Mouse (Mus musculus): ENCODE measurements around the gene Arxes1. TPM values are rescaled to one million over a fixed set of nuclear protein-coding genes. Genes with fewer than 3 reads are reported as not detected.
"Not testable (repeated sequence)": the region's sequence is repeated elsewhere in the genome, so short reads cannot be mapped to it uniquely, and the experiment has no call there.

The Arxes1 gene
- total RNA-seq (2014; fragmentation: Nextera tagmentation) (not detected in 2 replicates), total RNA-seq (2017) (not detected in 2 replicates), polyA plus RNA-seq (2012) (not detected in 2 replicates)

DNA sequence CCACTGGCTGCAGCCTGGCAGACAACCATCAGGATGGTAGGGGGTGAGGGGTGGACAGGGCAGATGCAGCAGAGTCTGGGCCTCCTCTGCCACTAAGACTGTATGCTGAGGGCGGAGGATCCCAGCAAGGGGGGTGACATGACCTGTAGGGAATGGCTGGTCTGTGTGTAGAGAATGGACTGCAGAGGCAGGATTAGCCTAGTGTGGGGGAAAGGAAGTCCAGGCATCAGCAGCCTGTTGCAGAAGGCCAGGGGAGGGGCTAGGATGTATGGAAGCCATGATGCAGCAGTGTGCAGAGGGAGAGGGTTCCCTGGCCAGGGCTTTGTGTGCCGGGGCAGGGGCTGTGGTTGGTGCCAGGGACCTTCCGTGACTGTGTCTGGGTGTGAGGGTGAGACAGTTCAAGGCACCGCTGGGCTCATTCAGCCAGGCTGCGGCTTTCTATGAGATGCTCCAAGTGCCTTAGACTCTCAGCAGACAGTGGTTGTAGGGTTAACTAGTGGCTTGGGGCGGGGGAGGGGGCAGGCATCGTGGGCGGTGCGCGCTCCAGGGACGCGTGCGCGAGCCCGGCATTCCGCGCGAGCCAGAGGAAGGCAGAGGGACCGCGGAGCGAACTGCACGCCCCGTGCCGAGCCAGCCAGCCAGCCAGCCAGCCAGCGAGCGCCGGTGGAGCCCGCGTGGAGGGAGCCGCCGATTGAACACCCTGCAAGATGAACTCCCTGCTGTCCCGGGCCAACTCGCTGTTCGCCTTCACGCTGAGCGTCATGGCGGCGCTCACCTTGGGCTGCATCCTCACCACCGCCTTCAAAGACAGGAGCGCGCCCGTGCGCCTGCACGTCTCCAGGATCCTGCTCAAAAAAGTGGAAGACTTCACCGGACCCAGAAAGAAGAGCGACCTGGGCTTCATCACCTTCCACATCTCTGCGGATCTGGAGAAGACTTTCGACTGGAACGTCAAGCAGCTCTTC, at the start of gene Arxes1:
TSS of gene Arxes1 (plus strand) at position 569 of the 965 bp plus-strand sequence.
- H3K36me3 ChIP-seq (replicated peaks); H3K4me1 ChIP-seq (ENCODE audit: insufficient read depth, low read depth, low read length); H3K9me3 ChIP-seq (replicated peaks); H3K27me3 ChIP-seq (ENCODE audit: insufficient read depth, low read length); DNase-seq (ENCODE audit: low spot score); H3K4me3 ChIP-seq (ENCODE audit: low read depth, low read length): not testable (repeated sequence)
- ATAC-seq (ENCODE audit: extremely low read depth, insufficient number of reproducible peaks, low FRiP score, poor library complexity, severe bottlenecking): peak; percentile 34; the same call in 1 of the 2 replicates

DNA sequence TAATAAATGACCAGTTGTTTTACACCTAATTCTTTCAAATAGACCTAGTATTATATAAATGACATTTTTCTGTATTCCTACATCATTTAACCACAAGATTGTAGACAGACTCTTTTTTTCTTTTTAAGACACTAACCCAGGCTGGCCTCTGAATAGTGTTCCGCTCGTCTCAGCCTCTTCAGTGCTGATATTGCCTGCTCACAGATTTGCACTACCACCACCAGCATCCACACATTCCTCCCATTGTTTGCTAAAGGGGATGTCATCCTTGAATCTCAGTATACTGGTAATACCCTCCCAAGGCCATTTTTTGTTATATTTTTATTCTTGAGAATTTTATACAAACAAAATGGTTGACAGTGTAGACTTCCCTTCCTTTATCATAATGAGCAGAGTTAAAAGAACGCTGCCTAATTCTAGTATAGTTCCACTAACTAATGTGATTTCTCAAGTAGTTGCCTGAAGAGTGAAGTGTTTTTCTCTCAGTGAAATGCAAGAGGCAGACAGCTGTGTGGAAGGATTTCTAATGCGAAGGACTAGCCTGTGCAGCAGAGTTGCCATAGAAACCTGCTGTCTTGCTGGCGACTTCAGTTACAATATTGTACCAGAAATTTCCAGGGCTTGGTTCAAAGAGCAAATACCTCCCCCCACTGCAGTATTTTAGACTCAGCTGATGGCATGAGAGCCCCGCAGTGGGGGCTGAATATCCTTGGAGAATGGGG, 48.5 kb upstream of the Arxes1 start:
- DNase-seq (ENCODE audit: low spot score): no peak
- no peaks in the 10 kb centered on the region for H3K4me1 ChIP-seq (ENCODE audit: insufficient read depth, low read depth, low read length)
- no peak overlapping the region for H3K4me3 ChIP-seq (ENCODE audit: low read depth, low read length)
- H3K36me3 ChIP-seq (replicated peaks): no peaks in the 10 kb centered on the region
- H3K9me3 ChIP-seq (replicated peaks): no peaks in the 10 kb centered on the region
- TF ChIP-seq POLR2AphosphoS5 (IDR thresholded peaks at IDR 0.05; ENCODE audit: insufficient replicate concordance, low read depth, low read length): no peak
- TF ChIP-seq GATA2 (IDR thresholded peaks at IDR 0.05; ENCODE audit: borderline replicate concordance, low read depth, low read length): no peak
- no peaks in the 10 kb centered on the region for H3K27me3 ChIP-seq (ENCODE audit: insufficient read depth, low read length)
- no peak for ATAC-seq (ENCODE audit: extremely low read depth, insufficient number of reproducible peaks, low FRiP score, poor library complexity, severe bottlenecking)

DNA sequence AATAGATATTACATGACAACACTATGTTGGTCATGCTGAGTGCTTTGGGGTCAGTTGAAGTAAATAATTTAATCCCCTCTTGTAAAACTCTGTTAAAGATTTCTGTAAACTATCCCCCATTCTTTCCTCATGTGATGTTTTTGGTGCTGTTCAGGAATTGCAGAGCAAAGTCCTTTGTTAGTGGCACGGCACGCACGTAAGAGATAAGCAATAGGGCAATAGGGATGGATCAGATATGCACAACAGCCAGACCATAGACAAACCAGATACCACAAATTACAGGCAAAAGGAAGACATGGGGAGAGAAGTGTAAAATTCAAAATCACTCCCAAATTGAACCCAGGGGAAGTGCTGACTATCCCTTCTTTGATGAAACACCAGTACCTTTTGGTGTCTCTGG, 46.9 kb upstream of the Arxes1 start:
- no peak overlapping the region for H3K4me3 ChIP-seq (ENCODE audit: low read depth, low read length)
- H3K9me3 ChIP-seq (replicated peaks): no peaks in the 10 kb centered on the region
- no peaks in the 10 kb centered on the region for H3K27me3 ChIP-seq (ENCODE audit: insufficient read depth, low read length)
- no peaks in the 10 kb centered on the region for H3K4me1 ChIP-seq (ENCODE audit: insufficient read depth, low read depth, low read length)
- TF ChIP-seq GATA1 (IDR thresholded peaks at IDR 0.05; ENCODE audit: borderline replicate concordance, low read length) (no peak), GATA2 (IDR thresholded peaks at IDR 0.05; ENCODE audit: borderline replicate concordance, low read depth, low read length) (no peak), CTCF (IDR thresholded peaks at IDR 0.05; ENCODE audit: low read depth, low read length) (no peak), POLR2AphosphoS5 (IDR thresholded peaks at IDR 0.05; ENCODE audit: insufficient replicate concordance, low read depth, low read length) (no peak), TAL1 (conservative IDR thresholded peaks at IDR 0.05; ENCODE audit: low read depth, low read length) (no peak)
- ATAC-seq (ENCODE audit: extremely low read depth, insufficient number of reproducible peaks, low FRiP score, poor library complexity, severe bottlenecking) (no peak), DNase-seq (ENCODE audit: low spot score) (no peak)
- no peaks in the 10 kb centered on the region for H3K36me3 ChIP-seq (replicated peaks)

DNA sequence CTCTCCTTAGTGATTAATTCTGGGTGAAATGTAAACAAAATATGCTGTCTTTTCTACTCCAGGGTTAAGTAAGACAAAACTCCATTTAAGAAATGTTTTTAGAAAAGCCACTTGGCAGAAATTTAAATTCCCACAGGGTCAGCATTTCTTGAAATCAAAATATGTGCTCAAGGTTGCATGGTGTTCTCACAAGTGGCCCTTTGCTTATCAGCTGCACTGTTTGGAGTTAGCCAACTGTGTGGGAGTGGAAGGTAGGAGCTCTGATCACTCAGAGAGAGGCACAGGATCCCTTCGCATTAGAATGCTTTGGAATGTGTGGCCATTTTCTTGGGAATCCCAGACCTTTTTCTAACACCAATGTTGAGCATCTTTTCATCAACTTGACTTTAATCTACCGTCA, 42.5 kb upstream of the Arxes1 start:
- TF ChIP-seq POLR2AphosphoS5 (IDR thresholded peaks at IDR 0.05; ENCODE audit: insufficient replicate concordance, low read depth, low read length): no peak
- no peak for TF ChIP-seq CTCF (IDR thresholded peaks at IDR 0.05; ENCODE audit: low read depth, low read length)
- no peak for TF ChIP-seq TAL1 (conservative IDR thresholded peaks at IDR 0.05; ENCODE audit: low read depth, low read length)
- TF ChIP-seq GATA1 (IDR thresholded peaks at IDR 0.05; ENCODE audit: borderline replicate concordance, low read length): no peak
- TF ChIP-seq GATA2 (IDR thresholded peaks at IDR 0.05; ENCODE audit: borderline replicate concordance, low read depth, low read length): no peak
- DNase-seq (ENCODE audit: low spot score) (no peak), ATAC-seq (ENCODE audit: extremely low read depth, insufficient number of reproducible peaks, low FRiP score, poor library complexity, severe bottlenecking) (no peak)
- H3K9me3 ChIP-seq (replicated peaks): no peaks in the 10 kb centered on the region
- H3K36me3 ChIP-seq (replicated peaks): no peaks in the 10 kb centered on the region
- no peaks in the 10 kb centered on the region for H3K27me3 ChIP-seq (ENCODE audit: insufficient read depth, low read length)
- H3K4me1 ChIP-seq (ENCODE audit: insufficient read depth, low read depth, low read length): no peaks in the 10 kb centered on the region
- H3K4me3 ChIP-seq (ENCODE audit: low read depth, low read length): no peak overlapping the region

DNA sequence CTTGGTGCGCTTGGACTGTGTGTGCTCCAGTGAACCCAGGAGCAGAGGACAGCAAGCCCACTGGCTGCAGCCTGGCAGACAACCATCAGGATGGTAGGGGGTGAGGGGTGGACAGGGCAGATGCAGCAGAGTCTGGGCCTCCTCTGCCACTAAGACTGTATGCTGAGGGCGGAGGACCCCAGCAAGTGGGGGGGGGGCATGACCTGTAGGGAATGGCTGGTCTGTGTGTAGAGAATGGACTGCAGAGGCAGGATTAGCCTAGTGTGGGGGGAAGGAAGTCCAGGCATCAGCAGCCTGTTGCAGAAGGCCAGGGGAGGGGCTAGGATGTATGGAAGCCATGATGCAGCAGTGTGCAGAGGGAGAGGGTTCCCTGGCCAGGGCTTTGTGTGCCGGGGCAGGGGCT, 40.0 kb upstream of the Arxes1 start:
- not testable (repeated sequence) for H3K9me3 ChIP-seq (replicated peaks); DNase-seq (ENCODE audit: low spot score); H3K4me3 ChIP-seq (ENCODE audit: low read depth, low read length); H3K27me3 ChIP-seq (ENCODE audit: insufficient read depth, low read length); H3K4me1 ChIP-seq (ENCODE audit: insufficient read depth, low read depth, low read length); H3K36me3 ChIP-seq (replicated peaks)
- peak; percentile 49 for ATAC-seq (ENCODE audit: extremely low read depth, insufficient number of reproducible peaks, low FRiP score, poor library complexity, severe bottlenecking)

DNA sequence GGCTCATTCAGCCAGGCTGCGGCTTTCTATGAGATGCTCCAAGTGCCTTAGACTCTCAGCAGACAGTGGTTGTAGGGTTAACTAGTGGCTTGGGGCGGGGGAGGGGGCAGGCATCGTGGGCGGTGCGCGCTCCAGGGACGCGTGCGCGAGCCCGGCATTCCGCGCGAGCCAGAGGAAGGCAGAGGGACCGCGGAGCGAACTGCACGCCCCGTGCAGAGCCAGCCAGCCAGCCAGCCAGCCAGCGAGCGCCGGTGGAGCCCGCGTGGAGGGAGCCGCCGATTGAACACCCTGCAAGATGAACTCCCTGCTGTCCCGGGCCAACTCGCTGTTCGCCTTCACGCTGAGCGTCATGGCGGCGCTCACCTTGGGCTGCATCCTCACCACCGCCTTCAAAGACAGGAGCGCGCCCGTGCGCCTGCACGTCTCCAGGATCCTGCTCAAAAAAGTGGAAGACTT, 39.5 kb upstream of the Arxes1 start, which contains the start of gene Arxes2:
TSS of gene Arxes2 (plus strand) at position 161 of the 456 bp plus-strand sequence.
- H3K36me3 ChIP-seq (replicated peaks); DNase-seq (ENCODE audit: low spot score); H3K4me1 ChIP-seq (ENCODE audit: insufficient read depth, low read depth, low read length); H3K9me3 ChIP-seq (replicated peaks); H3K27me3 ChIP-seq (ENCODE audit: insufficient read depth, low read length): not testable (repeated sequence)
- ATAC-seq (ENCODE audit: extremely low read depth, insufficient number of reproducible peaks, low FRiP score, poor library complexity, severe bottlenecking): peak; percentile 45; the same call in 1 of the 2 replicates
- H3K4me3 ChIP-seq (ENCODE audit: low read depth, low read length): peak within 1 kb of the TSS; percentile 58; the same call in 1 of the 2 replicates

All from G1E (cell line).